Mouse (Mus musculus): ENCODE results near the gene Lsm7. TPM values are rescaled to one million over a fixed set of nuclear protein-coding genes. Genes with fewer than 3 reads are reported as not detected.
A peak's percentile ranks its signal among the peaks of the same experiment; 100 is the strongest.

Lsm7 gene
- polyA plus RNA-seq, 1 experiment from 2014 or later = 256 TPM

DNA sequence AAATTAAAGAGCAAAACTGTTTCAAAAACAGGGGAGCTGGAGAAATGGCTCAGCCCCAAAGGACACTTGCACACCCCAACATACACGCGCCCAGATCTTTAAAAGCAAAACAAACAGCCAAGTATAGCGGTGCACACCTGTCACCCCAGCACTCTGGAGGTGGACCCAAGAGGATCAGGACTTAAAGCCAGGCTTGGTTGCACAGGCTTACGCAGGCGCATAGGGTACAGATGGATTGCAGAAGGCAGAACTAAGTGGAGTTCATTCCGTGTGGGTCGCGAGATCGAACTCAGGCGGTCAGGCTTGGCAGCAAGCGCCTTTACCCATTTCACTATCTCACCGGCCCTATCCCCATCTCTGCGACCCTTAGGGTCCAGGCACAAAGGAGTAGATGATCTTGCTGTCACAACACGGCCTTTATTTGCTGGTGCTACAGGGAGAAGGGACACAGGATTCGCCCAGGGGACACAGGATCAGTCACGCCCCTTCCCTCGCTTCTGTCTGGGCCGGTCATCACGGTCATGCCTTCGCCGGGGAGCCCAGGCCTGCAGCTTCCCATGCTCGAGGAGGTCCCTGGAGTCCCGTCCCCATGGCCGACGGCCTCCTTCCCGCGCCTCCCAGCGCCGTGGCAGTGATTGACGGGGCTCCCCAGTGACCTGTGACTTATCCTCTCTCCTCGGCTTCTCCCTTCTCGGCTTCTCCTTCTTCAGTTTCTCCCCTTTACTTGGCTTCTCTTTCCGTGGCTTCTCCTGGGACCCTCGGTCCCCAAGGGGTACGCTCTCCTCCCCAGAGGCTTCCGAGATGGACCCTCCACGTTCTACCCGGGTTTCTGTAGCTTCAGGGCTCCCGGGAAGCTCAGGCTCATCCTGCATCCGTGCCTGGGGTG lies 46.7 kb downstream of the Lsm7 start:
- Histone ChIP-seq H3K27me3 (ENCODE audit: control insufficient read depth, insufficient read depth, low read length) (peaks cover 17% of the 10 kb centered on the region), H3K9ac (replicated peaks; ENCODE audit: low read length) (no peak overlapping the region), H3K36me3 (ENCODE audit: control insufficient read depth, insufficient read depth, low read length) (peaks cover 23% of the 10 kb centered on the region), H3K9me3 (ENCODE audit: control insufficient read depth, low read length) (no peaks in the 10 kb centered on the region), H3K27ac (replicated peaks; ENCODE audit: low read depth, low read length) (no peak overlapping the region), H3K4me1 (ENCODE audit: control insufficient read depth, insufficient read depth, low read length) (peaks cover 27% of the 10 kb centered on the region), H3K4me3 (replicated peaks; ENCODE audit: low read depth, low read length) (peak overlapping the region; percentile 48), H3K4me2 (ENCODE audit: low read length) (peak overlapping the region; percentile 95)
- DNase-seq (no peak), ATAC-seq (ENCODE audit: low FRiP score, low TSS enrichment) (no peak)
- WGBS = 14% methylated on average over 40 of the region's 40 CpGs

DNA sequence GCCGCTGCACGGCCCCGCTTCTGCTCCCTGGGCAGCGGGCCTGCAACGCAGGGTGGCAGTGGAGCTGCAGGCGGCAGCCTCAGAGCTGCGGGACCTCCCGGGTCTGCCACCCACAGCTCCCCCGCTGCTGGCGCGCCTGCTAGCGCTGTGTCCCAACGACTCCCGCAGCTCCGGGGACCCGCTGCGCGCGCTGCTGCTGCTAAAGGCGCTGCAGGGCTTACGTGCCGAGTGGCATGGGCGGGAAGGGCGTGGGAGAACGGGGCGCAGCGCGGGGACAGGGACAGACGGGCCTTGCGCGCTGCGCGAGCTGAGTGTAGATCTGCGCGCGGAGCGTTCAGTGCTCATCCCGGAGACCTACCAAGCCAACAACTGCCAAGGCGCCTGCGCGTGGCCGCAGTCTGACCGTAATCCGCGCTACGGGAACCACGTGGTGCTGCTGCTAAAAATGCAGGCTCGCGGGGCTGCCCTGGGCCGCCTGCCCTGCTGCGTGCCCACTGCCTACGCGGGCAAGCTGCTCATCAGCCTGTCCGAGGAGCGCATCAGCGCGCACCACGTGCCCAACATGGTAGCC lies 47.9 kb downstream of the Lsm7 start:
- WGBS = 1% methylated on average over 58 of the region's 58 CpGs
- Histone ChIP-seq H3K27ac (replicated peaks; ENCODE audit: low read depth, low read length) (peak overlapping the region; percentile 89), H3K9ac (replicated peaks; ENCODE audit: low read length) (peak overlapping the region; percentile 72), H3K36me3 (ENCODE audit: control insufficient read depth, insufficient read depth, low read length) (peaks cover 35% of the 10 kb centered on the region), H3K4me1 (ENCODE audit: control insufficient read depth, insufficient read depth, low read length) (peaks cover 27% of the 10 kb centered on the region), H3K9me3 (ENCODE audit: control insufficient read depth, low read length) (no peaks in the 10 kb centered on the region), H3K4me3 (replicated peaks; ENCODE audit: low read depth, low read length) (peak overlapping the region; percentile 48), H3K27me3 (ENCODE audit: control insufficient read depth, insufficient read depth, low read length) (peaks cover 17% of the 10 kb centered on the region), H3K4me2 (ENCODE audit: low read length) (peak overlapping the region; percentile 95)
- ATAC-seq (ENCODE audit: low FRiP score, low TSS enrichment) (peak; percentile 84), DNase-seq (peak; percentile 92)

DNA sequence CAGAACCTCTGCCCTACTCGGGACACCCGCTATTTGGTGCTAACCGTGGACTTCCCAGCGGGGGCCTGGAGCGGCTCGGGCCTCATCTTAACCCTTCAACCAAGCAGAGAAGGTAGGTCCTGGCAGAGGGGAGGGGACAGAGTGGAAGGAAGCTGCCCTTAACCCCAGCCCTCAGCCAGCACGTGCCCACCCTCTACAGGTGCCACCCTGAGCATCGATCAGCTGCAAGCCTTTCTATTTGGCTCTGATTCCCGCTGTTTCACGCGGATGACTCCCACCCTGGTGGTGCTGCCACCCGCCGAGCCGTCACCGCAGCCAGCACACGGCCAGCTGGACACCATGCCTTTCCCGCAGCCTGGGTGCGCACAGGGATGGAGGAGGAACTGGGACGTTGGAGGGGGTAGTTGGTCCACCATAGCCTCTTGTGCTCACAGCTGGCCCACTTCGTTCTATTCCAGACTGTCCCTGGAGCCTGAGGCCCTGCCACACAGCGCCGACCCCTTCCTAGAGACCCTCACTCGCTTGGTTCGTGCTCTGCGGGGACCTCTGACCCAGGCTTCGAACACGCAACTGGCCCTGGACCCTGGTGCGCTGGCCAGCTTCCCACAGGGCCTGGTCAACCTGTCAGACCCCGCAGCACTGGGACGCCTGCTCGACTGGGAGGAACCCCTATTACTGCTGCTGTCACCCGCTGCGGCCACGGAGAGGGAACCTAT lies 48.5 kb downstream of the Lsm7 start:
- 36% methylated on average over 33 of the region's 34 CpGs for WGBS
- peaks cover 41% of the 10 kb centered on the region for H3K36me3 ChIP-seq (ENCODE audit: control insufficient read depth, insufficient read depth, low read length)
- H3K4me1 ChIP-seq (ENCODE audit: control insufficient read depth, insufficient read depth, low read length) = peaks cover 27% of the 10 kb centered on the region
- peak overlapping the region; percentile 95 for H3K4me2 ChIP-seq (ENCODE audit: low read length)
- no peaks in the 10 kb centered on the region for H3K9me3 ChIP-seq (ENCODE audit: control insufficient read depth, low read length)
- peak overlapping the region; percentile 89 for H3K27ac ChIP-seq (replicated peaks; ENCODE audit: low read depth, low read length)
- H3K4me3 ChIP-seq (replicated peaks; ENCODE audit: low read depth, low read length) = peak overlapping the region; percentile 48
- peaks cover 17% of the 10 kb centered on the region for H3K27me3 ChIP-seq (ENCODE audit: control insufficient read depth, insufficient read depth, low read length)
- DNase-seq (no peak), ATAC-seq (ENCODE audit: low FRiP score, low TSS enrichment) (peak; percentile 16; the same call in 1 of the 2 replicates)
- H3K9ac ChIP-seq (replicated peaks; ENCODE audit: low read length) = peak overlapping the region; percentile 72

DNA sequence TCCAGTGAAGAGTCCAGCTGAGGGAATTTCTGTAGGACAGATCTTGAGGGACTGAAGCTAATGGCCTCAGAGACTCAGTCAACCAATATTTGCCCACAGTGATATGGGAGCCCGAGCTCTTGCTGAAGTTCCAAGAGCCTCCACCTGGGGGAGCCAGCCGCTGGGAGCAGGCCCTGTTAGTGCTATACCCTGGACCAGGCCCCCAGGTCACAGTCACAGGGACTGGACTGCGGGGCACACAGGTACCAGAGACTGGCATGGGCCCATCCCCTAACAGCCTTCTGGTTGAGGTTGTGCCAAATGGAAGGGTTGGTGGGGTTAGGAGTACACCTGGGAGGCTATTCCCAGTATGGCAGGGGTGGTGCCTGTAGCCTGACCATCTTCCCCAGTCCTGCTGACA lies 49.1 kb downstream of the Lsm7 start:
- Histone ChIP-seq H3K4me1 (ENCODE audit: control insufficient read depth, insufficient read depth, low read length) (peaks cover 27% of the 10 kb centered on the region), H3K4me3 (replicated peaks; ENCODE audit: low read depth, low read length) (peak overlapping the region; percentile 48; the same call in 1 of the 2 replicates), H3K36me3 (ENCODE audit: control insufficient read depth, insufficient read depth, low read length) (peaks cover 47% of the 10 kb centered on the region), H3K27ac (replicated peaks; ENCODE audit: low read depth, low read length) (no peak overlapping the region), H3K27me3 (ENCODE audit: control insufficient read depth, insufficient read depth, low read length) (peaks cover 17% of the 10 kb centered on the region), H3K4me2 (ENCODE audit: low read length) (0 out of 2 replicates have a peak overlapping the region, but pooled peaks have one; percentile 8), H3K9me3 (ENCODE audit: control insufficient read depth, low read length) (no peaks in the 10 kb centered on the region), H3K9ac (replicated peaks; ENCODE audit: low read length) (peak overlapping the region; percentile 72)
- DNase-seq (peak; percentile 74), ATAC-seq (ENCODE audit: low FRiP score, low TSS enrichment) (no peak)
- 7% methylated on average over 3 of the region's 3 CpGs for WGBS

DNA sequence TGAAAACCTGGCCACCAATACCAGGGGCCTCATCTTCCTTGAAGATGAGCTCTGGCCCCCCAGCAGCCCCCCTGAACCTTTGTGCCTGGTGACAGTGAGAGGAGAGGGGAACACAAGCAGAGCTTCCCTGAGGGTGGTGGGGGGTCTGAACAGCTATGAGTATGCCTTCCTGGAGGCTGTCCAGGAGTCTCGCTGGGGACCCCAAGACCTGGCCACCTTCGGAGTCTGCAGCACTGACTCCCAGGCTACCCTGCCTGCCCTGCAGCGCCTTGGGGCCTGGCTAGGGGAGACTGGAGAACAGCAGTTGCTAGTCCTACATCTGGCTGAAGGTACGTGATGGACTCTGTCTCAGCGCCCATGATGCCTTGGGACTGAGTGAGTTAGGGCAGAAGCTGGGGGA lies 49.7 kb downstream of the Lsm7 start:
- Histone ChIP-seq H3K9ac (replicated peaks; ENCODE audit: low read length) (no peak overlapping the region), H3K4me3 (replicated peaks; ENCODE audit: low read depth, low read length) (no peak overlapping the region), H3K9me3 (ENCODE audit: control insufficient read depth, low read length) (no peaks in the 10 kb centered on the region), H3K27me3 (ENCODE audit: control insufficient read depth, insufficient read depth, low read length) (peaks cover 13% of the 10 kb centered on the region), H3K27ac (replicated peaks; ENCODE audit: low read depth, low read length) (no peak overlapping the region), H3K36me3 (ENCODE audit: control insufficient read depth, insufficient read depth, low read length) (peaks cover 48% of the 10 kb centered on the region), H3K4me1 (ENCODE audit: control insufficient read depth, insufficient read depth, low read length) (peaks cover 27% of the 10 kb centered on the region), H3K4me2 (ENCODE audit: low read length) (no peak overlapping the region)
- no peak for ATAC-seq (ENCODE audit: low FRiP score, low TSS enrichment)
- WGBS = 83% methylated on average over 5 of the region's 5 CpGs
- DNase-seq = no peak

DNA sequence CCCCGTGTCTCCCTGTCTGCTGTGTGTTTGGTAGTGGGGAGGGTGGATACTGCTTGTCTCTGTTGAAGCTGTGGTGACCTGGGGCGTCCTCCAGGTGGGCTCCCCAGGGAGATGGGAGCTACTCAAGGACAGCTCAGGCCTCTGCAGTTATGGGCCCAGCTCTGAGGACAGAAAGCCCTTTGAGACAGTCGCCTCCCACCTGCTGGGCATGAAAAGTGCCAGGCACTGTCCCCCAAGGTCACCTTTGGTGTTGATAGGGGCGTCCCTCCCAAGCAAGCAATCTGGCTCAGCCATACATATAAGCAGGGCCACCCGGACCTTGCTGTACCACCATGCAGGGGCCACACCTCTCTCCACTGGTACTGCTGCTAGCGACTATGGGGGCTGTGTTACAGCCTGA lies 50.1 kb downstream of the Lsm7 start, which contains the start of gene Amh:
TSS of gene Amh (plus strand) at position 328 of the 400 bp plus-strand sequence.
- Histone ChIP-seq H3K27ac (replicated peaks; ENCODE audit: low read depth, low read length) (no peak within 1 kb of the TSS), H3K9ac (replicated peaks; ENCODE audit: low read length) (peak within 1 kb of the TSS; percentile 72), H3K4me1 (ENCODE audit: control insufficient read depth, insufficient read depth, low read length) (peaks cover 31% of the 10 kb centered on the region), H3K4me2 (ENCODE audit: low read length) (0 out of 2 replicates have a peak within 1 kb of the TSS, but pooled peaks have one; percentile 8), H3K27me3 (ENCODE audit: control insufficient read depth, insufficient read depth, low read length) (peaks cover 9% of the 10 kb centered on the region), H3K9me3 (ENCODE audit: control insufficient read depth, low read length) (no peaks in the 10 kb centered on the region), H3K36me3 (ENCODE audit: control insufficient read depth, insufficient read depth, low read length) (peaks cover 52% of the 10 kb centered on the region), H3K4me3 (replicated peaks; ENCODE audit: low read depth, low read length) (peak within 1 kb of the TSS; percentile 48; the same call in 1 of the 2 replicates)
- 70% methylated on average over 6 of the region's 6 CpGs for WGBS
- no peak for ATAC-seq (ENCODE audit: low FRiP score, low TSS enrichment)
- DNase-seq = no peak

DNA sequence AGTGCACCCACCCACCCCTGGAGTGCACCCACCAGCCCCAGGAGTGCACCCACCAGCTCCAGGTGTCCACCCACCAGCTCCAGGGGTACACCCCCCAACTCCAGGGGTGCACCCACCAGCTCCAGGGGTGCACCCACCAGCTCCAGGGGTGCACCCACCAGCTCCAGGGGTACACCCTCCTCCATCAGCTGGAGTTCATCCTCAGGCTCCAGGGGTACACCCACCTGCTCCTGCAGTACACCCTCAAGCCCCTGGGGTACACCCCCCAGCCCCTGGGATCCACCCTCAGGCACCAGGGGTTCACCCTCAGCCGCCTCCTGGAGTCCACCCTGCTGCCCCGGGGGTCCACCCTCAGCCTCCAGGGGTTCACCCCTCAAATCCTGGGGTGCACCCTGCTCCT lies 50.7 kb downstream of the Lsm7 start:
- 100% methylated on average over 2 of the region's 2 CpGs for WGBS
- H3K9ac ChIP-seq (replicated peaks; ENCODE audit: low read length) = no peak overlapping the region
- no peaks in the 10 kb centered on the region for H3K9me3 ChIP-seq (ENCODE audit: control insufficient read depth, low read length)
- peaks cover 4% of the 10 kb centered on the region; the same call in 1 of the 2 replicates for H3K27me3 ChIP-seq (ENCODE audit: control insufficient read depth, insufficient read depth, low read length)
- ATAC-seq (ENCODE audit: low FRiP score, low TSS enrichment) (no peak), DNase-seq (no peak)
- H3K4me2 ChIP-seq (ENCODE audit: low read length) = no peak overlapping the region
- peaks cover 37% of the 10 kb centered on the region for H3K4me1 ChIP-seq (ENCODE audit: control insufficient read depth, insufficient read depth, low read length)
- no peak overlapping the region for H3K4me3 ChIP-seq (replicated peaks; ENCODE audit: low read depth, low read length)
- peaks cover 54% of the 10 kb centered on the region for H3K36me3 ChIP-seq (ENCODE audit: control insufficient read depth, insufficient read depth, low read length)
- H3K27ac ChIP-seq (replicated peaks; ENCODE audit: low read depth, low read length) = no peak overlapping the region

DNA sequence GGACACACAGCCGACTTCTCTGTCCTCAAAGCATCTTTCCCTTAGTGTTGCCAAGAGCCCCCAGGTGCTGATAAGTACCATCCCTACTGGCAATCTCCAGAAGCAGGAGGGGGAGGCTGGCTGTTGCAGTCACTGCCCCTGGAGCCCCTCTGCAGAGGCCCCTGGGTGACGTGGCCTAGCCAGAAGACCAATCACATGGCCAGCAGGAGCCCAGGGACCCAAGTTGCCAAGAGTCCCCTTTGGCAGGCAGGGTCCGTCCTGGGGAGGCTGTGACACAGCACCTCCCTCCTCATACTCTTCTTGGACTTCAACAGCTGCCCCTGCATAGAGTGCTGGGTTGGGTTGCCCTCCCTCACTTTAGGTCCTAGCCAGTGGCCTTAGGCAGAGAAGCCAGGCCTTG lies 52.0 kb downstream of the Lsm7 start:
- Histone ChIP-seq H3K9me3 (ENCODE audit: control insufficient read depth, low read length) (no peaks in the 10 kb centered on the region), H3K27me3 (ENCODE audit: control insufficient read depth, insufficient read depth, low read length) (no peaks in the 10 kb centered on the region), H3K4me1 (ENCODE audit: control insufficient read depth, insufficient read depth, low read length) (peaks cover 26% of the 10 kb centered on the region), H3K9ac (replicated peaks; ENCODE audit: low read length) (no peak overlapping the region), H3K27ac (replicated peaks; ENCODE audit: low read depth, low read length) (no peak overlapping the region), H3K4me2 (ENCODE audit: low read length) (no peak overlapping the region), H3K4me3 (replicated peaks; ENCODE audit: low read depth, low read length) (no peak overlapping the region), H3K36me3 (ENCODE audit: control insufficient read depth, insufficient read depth, low read length) (peaks cover 54% of the 10 kb centered on the region)
- WGBS = 82% methylated on average over 3 of the region's 3 CpGs
- ATAC-seq (ENCODE audit: low FRiP score, low TSS enrichment) (no peak), DNase-seq (no peak)
